Mouse (Mus musculus): ENCODE results near the gene Vps11. TPM values are rescaled to one million over a fixed set of nuclear protein-coding genes. Genes with fewer than 3 reads are reported as not detected.
A peak's percentile ranks its signal among the peaks of the same experiment; 100 is the strongest.
"Not testable (repeated sequence)": the region's sequence is repeated elsewhere in the genome, so short reads cannot be mapped to it uniquely, and the experiment has no call there.

The Vps11 gene
- total RNA-seq, 2 experiments from 2014 or later = 22.4 to 22.8 TPM

- intact Hi-C loops (cut with DNase I) = no loop called here
- no peak for DNase-seq
These were observed 23.9 kb downstream of the Vps11 start for GRCm38 (mm10) chr9:44337436-44338169.

GRCm38 (mm10) chr9:44336964-44337363 is 24.5 kb downstream of the Vps11 start:
- intact Hi-C loops (cut with DNase I) = no loop called here
- no peak for DNase-seq

DNA sequence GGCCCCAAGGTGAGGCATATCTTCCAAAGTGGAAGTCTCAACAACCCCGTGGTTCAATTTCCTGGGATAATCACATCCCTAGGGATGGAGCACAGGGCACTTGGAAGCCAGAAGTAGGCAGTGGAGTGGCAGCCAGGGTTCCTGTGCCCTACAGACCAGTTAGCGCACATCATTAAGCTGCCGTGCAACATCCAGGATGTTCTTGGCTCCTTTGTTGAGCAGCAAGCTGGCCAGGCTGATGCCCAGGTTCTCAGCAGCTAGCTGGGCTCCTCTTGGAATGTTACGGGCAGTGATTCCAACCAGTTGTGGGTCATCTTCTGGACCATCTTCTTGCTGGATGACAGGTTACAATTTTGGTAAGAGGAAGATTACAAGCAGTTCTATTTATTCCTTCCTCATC is 25.0 kb downstream of the Vps11 start:
- intact Hi-C loops (cut with DNase I); DNase-seq: not testable (repeated sequence)

DNA sequence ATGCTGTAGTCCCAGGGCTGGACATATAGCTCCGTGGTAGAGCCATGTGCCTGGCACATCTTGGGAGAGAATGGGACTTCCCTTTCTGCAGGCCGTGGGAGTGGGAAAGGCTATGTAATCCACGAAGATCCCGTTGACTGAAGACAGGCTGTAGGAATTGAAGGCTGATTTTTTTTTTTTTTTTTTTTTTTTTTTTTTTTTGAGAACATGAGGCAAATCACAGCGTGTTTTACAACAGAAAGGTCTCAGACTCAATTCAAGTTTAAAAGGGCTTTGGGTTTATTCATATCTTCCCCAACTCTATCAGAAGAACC is 25.4 kb downstream of the Vps11 start:
- no peak for DNase-seq

DNA sequence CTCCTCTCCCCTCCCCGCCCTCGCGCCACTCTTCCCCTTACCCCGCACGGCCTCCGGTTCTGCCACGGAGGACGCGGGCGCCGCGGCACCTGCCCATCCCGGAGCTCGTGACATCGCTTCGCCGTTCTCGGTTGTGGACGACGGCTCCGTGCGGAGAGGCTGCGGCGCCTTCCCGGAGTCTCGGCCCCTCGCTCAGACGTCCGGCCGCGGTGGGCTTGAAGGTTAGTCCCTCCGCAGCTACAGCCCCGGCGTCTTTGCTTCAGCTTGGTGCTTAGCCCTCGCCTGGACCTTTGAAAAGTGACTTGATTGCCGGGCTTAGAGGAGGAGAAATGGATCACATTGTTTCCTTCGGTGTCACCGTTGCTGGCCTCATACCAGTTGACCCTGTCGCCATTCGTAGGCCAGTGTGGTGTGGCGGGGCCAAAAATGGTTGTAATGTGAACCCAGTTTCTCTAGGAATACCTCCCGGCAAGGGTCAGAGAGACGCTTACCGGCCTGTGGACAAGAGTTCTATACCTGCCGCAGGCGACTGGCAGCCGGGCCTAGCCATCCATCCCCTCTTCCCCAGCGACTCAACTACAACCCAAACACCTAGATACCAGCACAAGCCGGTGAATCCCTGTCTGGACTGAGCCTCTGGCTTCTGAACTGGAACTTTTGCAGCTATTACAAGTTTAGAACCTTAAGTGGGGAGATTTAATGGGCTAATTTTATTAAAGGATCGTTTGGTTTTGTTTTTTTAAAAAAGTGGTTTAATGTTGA is 26.0 kb downstream of the Vps11 start:
- peak; percentile 41 to 65 for DNase-seq
- intact Hi-C loops (cut with DNase I) = no loop called here

More for the DNA sequence above, 25.4 kb downstream of the Vps11 start:
- intact Hi-C loops (cut with DNase I) = no loop called here

- intact Hi-C loops (cut with DNase I) = loop anchor here (1.0 kb wide), 1 partner anchor 8 kb away; the partner anchor contains the start of gene Dpagt1
- DNase-seq = peak; percentile 99
These were observed 26.8 kb downstream of the Vps11 start, which contains the start of gene H2afx for GRCm38 (mm10) chr9:44334396-44335330. TSS of gene H2afx (plus strand) at chr9:44334694.

GRCm38 (mm10) chr9:44332918-44333638 is 28.4 kb downstream of the Vps11 start:
- intact Hi-C loops (cut with DNase I) = no loop called here
- no peak for DNase-seq

GRCm38 (mm10) chr9:44330736-44331135 is 30.7 kb downstream of the Vps11 start:
- DNase-seq = no peak
- intact Hi-C loops (cut with DNase I) = no loop called here

DNA sequence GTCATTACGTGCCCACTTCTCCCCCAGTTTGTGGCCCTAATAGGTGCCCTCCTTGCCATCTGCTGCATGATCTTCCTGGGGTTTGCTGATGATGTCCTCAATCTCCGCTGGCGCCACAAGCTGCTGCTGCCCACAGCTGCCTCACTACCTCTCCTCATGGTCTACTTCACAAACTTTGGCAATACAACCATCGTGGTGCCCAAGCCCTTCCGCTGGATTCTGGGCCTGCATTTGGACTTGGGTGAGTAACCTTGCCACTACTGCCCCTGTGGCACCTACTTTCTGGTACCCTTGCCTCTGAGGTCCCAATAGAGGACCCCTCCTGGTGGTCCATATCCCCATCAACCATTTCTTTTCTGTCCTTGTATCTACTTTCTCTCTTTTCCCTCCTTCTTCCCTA is 33.5 kb downstream of the Vps11 start:
- no peak for DNase-seq
- intact Hi-C loops (cut with DNase I) = no loop called here

GRCm38 (mm10) chr9:44327064-44327711 is 34.3 kb downstream of the Vps11 start:
- intact Hi-C loops (cut with DNase I) = no loop called here
- peak; percentile 61 to 66 for DNase-seq

- intact Hi-C loops (cut with DNase I) = loop anchor here (1.0 kb wide), 1 partner anchor 8 kb away; the partner anchor contains the start of gene H2afx
- peak; percentile 90 for DNase-seq
These were observed 35.0 kb downstream of the Vps11 start for GRCm38 (mm10) chr9:44326371-44327063.

DNA sequence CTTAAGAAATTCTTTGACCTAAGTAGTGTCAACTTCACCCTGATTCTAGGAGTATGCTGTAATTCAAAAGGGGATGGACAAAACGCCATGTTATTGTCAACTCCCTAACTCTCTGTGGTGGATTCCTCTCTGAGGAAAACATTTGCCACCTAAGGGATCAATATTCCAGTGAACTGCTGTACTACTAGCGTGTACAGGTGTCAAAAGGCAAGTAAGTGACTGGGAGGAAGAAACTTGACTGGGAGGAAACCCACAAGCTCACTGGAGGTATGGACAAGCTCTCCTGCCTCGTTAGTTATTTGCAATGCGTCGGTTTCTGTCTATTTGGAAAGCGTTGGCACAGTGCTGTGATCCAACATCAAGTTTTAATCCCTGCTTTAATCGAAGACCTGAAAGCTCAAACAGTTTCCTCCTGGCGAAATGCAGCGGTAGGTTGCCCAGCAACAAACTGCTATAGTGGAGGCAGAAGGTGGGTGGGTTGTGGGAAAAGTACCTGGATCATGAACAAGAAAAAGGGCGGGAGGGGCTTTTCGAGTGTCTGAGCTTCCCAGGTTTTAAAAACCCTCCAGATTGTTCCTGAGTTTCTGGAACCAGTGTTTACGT is 35.6 kb downstream of the Vps11 start, which contains the start of gene Dpagt1:
Dpagt1 (plus strand) TSS at position 252 of the 603 bp plus-strand sequence.
- intact Hi-C loops (cut with DNase I) = loop anchor here (1.0 kb wide), 1 partner anchor 8 kb away; the partner anchor contains the start of gene H2afx
- DNase-seq = no peak

GRCm38 (mm10) chr9:44325032-44325767 is 36.3 kb downstream of the Vps11 start:
- intact Hi-C loops (cut with DNase I); DNase-seq: not testable (repeated sequence)

DNA sequence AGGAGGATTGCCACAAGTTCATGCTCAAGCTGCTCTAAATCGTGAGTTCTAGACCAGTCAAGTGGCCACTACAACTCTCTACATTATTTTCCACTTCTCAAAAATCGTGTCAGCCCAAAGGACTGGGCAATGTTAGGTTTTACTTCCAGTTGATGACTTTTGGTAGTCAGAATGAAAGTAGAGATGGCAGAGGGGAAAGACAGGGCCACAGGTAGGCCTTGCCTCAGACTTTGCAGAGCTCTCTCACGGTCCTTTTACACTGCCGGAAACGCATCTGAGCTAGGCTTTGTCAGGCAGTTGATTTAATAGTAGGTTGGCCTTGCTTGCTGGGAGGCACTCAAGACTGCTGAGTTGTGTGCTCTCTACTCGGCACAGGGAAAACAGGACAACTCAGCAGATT is 37.3 kb downstream of the Vps11 start:
- no peak for DNase-seq
- intact Hi-C loops (cut with DNase I) = no loop called here

GRCm38 (mm10) chr9:44323656-44324055 is 37.8 kb downstream of the Vps11 start:
- intact Hi-C loops (cut with DNase I); DNase-seq: not testable (repeated sequence)

DNA sequence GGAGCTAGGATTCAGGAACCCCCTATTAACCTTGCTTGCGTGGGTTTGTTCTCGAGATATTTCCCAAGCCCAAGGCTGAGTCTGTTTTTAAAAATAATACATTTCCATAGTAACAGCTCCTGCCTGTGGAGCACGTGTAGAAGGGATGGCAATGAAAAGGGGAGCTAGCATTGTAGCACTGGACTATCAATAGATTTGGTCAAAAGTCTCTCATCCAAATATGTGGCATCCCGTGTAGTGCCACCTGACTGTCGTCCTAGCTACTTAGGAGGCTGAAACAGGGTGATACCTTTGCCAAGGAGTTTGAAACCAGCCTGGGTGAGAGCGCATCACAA is 40.7 kb downstream of the Vps11 start:
- intact Hi-C loops (cut with DNase I) = loop anchor here (2.0 kb wide), 1 partner anchor 22 kb away; no protein-coding TSS in a partner anchor
- DNase-seq = no peak

DNA sequence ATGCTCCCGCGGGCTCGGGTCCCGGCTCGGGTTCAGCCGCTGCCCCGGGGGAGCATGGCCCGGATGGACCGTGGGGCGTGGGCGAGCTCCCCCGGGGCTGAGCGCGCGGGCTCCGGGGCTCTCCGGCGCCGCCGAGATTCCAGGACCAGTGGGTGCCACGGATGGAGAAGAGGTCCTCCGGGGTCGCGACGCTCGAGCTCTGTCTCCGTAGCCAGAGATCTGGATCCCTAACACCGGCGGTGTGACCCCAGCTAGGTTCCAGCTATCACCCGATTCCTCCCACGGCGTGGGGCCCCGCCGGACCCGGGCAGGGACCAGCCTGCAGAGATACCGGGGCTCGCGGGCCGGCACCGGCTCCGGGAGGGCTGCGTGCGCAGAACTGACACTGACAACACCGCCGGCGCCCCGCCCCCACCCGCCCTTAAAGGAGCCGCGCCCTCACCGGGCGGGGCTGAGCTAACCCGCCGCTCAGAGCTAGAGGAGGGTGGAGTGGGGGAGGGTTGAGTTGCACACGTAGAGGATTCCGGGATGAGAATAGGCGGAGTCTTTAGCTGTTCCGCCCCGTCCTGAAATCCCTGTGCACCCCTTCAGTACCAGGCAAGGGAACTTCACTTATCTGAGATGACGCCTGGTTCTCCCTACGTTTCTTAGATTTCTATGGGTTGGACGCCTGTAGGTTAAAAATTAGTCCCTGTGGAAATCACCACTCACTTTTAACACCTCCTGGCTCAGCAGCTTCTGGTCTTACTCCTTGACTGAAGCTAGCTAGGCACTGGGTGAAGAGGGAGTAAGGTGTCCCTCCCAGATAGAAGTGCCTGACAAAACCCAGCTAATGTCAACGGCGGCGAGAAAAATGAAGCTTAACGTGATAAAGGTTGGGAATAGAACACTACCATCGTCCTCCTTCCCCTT is 41.3 kb downstream of the Vps11 start, which contains the start of gene C2cd2l:
C2cd2l (minus strand) TSS at position 399 of the 912 bp plus-strand sequence.
- intact Hi-C loops (cut with DNase I) = loop anchor here (2.0 kb wide), 1 partner anchor 23 kb away; no protein-coding TSS in a partner anchor
- peak; percentile 92 to 94 for DNase-seq
